Mouse (Mus musculus) intestine, embryonic 14.5 days (tissue): ENCODE results near the gene Catsperd. TPM values are rescaled to one million over a fixed set of nuclear protein-coding genes. Genes with fewer than 3 reads are reported as not detected.
A peak's percentile ranks its signal among the peaks of the same experiment; 100 is the strongest.

Source experiments
- ATAC-seq: fragments of 200-750 bp; cut with Nextera tagmentation; replicated peaks from 2 replicates; pipeline ENCODE4 v1.8.0; 2017; ENCODE audit warnings: low read depth, moderate number of reproducible peaks, moderate TSS enrichment, moderate library complexity; ENCODE audit not compliant: low FRiP score, low TSS enrichment
- DNase-seq: peaks from one replicate; pipeline ENCODE4 v3.0.0-alpha.2; 2018; ENCODE audit warnings: low spot score
- H3K27ac ChIP-seq: fragments of 300-500 bp; sonication (generic); 2 replicates; pipeline ENCODE4 v1.5.1; 2014; ENCODE audit warnings: low read depth, mild to moderate bottlenecking, control low read depth
- H3K27me3 ChIP-seq: fragments of 300-500 bp; sonication (generic); replicated peaks from 2 replicates; pipeline ENCODE4 v1.6.1; 2014; ENCODE audit warnings: low read length, control low read depth; ENCODE audit not compliant: control insufficient read depth, insufficient read depth
- H3K36me3 ChIP-seq: fragments of 300-500 bp; sonication (generic); 2 replicates; pipeline ENCODE4 v1.6.1; 2014; ENCODE audit warnings: low read length, control low read depth; ENCODE audit not compliant: control insufficient read depth, insufficient read depth
- H3K4me1 ChIP-seq: fragments of 300-500 bp; sonication (generic); replicated peaks from 2 replicates; pipeline ENCODE4 v1.6.1; 2014; ENCODE audit warnings: low read length, control low read depth, mixed read lengths; ENCODE audit not compliant: control insufficient read depth, insufficient read depth
- H3K4me2 ChIP-seq: fragments of 300-500 bp; sonication (generic); 2 replicates; pipeline ENCODE4 v1.6.1; 2014; ENCODE audit warnings: low read length
- H3K4me3 ChIP-seq: fragments of 300-500 bp; sonication (generic); 2 replicates; pipeline ENCODE4 v1.5.1; 2014; ENCODE audit warnings: low read depth, low read length, control low read depth, mixed read lengths
- H3K9ac ChIP-seq: fragments of 300-500 bp; sonication (generic); 2 replicates; pipeline ENCODE4 v1.6.1; 2014; ENCODE audit warnings: mild to moderate bottlenecking, low read length
- H3K9me3 ChIP-seq: fragments of 300-500 bp; sonication (generic); 2 replicates; pipeline ENCODE4 v1.6.1; 2016; ENCODE audit warnings: low read length, control low read depth; ENCODE audit not compliant: control insufficient read depth
- WGBS: fragments of 180-500 bp; shearing (Covaris S2); extraction: QIAGEN DNeasy Blood & Tissue Kit; methylation state at CpG from one replicate; pipeline ENCODE4 v1.1.7; 2014; 5-methylcytosine and 5-hydroxymethylcytosine counted together
- polyA plus RNA-seq: library from polyadenylated mRNA; unstranded; fragments of >200 nt; fragmentation: Nextera tagmentation; extraction: Ambion mirVana; gene quantifications from 2 replicates; pipeline ENCODE4 v1.2.1, GENCODE M21; 2014

The Catsperd gene
- polyA plus RNA-seq, 1 experiment from 2014 or later, result 1.1 TPM

GRCm38 (mm10) chr17:56667591-56667990 is 39.6 kb downstream of the Catsperd start:
- ATAC-seq (no peak), DNase-seq (no peak)
- H3K27me3 ChIP-seq, result no peaks in the 10 kb centered on the region; the same call in 1 of the 2 replicates
- H3K9me3 ChIP-seq, result no peaks in the 10 kb centered on the region
- H3K4me2 ChIP-seq, result no peak overlapping the region
- no peaks in the 10 kb centered on the region for H3K36me3 ChIP-seq
- no peak overlapping the region for H3K9ac ChIP-seq
- H3K4me3 ChIP-seq, result no peak overlapping the region
- no peak overlapping the region for H3K27ac ChIP-seq
- peaks cover 12% of the 10 kb centered on the region; the same call in 1 of the 2 replicates for H3K4me1 ChIP-seq
- 73% methylated on average over 3 of the region's 3 CpGs for WGBS

GRCm38 (mm10) chr17:56668384-56669144 is 40.6 kb downstream of the Catsperd start:
- DNase-seq (peak; percentile 96), ATAC-seq (0 out of 2 replicates have a peak, but pooled peaks have one; percentile 22)
- H3K4me1 ChIP-seq, result peaks cover 12% of the 10 kb centered on the region; the same call in 1 of the 2 replicates
- H3K36me3 ChIP-seq, result no peaks in the 10 kb centered on the region
- no peaks in the 10 kb centered on the region; the same call in 1 of the 2 replicates for H3K27me3 ChIP-seq
- WGBS, result 4% methylated on average over 31 of the region's 31 CpGs
- H3K9ac ChIP-seq, result no peak overlapping the region
- H3K9me3 ChIP-seq, result no peaks in the 10 kb centered on the region
- peak overlapping the region; percentile 23 for H3K4me3 ChIP-seq
- peak overlapping the region; percentile 58 for H3K4me2 ChIP-seq
- no peak overlapping the region for H3K27ac ChIP-seq

DNA sequence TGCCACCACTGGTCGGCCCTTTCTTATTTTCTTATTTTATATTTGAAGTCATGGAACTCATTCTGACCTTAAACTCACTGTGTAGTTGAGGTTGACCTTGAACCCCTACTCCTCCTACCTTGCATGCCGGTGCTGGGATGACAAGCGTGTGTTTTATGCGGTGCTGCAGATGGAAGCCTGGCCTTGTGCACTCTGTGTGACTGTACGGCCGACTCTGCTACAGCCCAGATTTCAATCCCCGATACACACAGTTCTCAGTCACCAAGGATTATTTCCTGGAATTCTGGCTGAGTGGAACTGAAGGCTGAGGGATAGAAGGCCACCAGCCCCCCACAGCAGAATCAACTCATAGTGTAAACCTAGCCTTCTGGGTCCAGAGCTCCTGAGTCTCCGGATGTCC is 41.8 kb downstream of the Catsperd start:
- H3K9me3 ChIP-seq, result no peaks in the 10 kb centered on the region
- no peak overlapping the region for H3K4me3 ChIP-seq
- H3K27ac ChIP-seq, result no peak overlapping the region
- 85% methylated on average over 8 of the region's 8 CpGs for WGBS
- H3K27me3 ChIP-seq, result no peaks in the 10 kb centered on the region; the same call in 1 of the 2 replicates
- no peak for ATAC-seq
- no peak overlapping the region for H3K9ac ChIP-seq
- peaks cover 11% of the 10 kb centered on the region for H3K4me1 ChIP-seq
- DNase-seq, result no peak
- no peak overlapping the region for H3K4me2 ChIP-seq
- H3K36me3 ChIP-seq, result no peaks in the 10 kb centered on the region

- under 1% methylated on average over 57 of the region's 66 CpGs for WGBS
- peak within 1 kb of the TSS; percentile 97 for H3K4me3 ChIP-seq
- H3K27ac ChIP-seq, result peak within 1 kb of the TSS; percentile 83
- DNase-seq (peak; percentile 97), ATAC-seq (peak; percentile 88)
- H3K4me2 ChIP-seq, result peak within 1 kb of the TSS; percentile 94
- H3K4me1 ChIP-seq, result peaks cover 12% of the 10 kb centered on the region
- H3K27me3 ChIP-seq, result no peaks in the 10 kb centered on the region
- peaks cover 20% of the 10 kb centered on the region for H3K36me3 ChIP-seq
- peak within 1 kb of the TSS; percentile 94 for H3K9ac ChIP-seq
- H3K9me3 ChIP-seq, result no peaks in the 10 kb centered on the region
Observed at GRCm38 (mm10) chr17:56672941-56673646, 45.2 kb downstream of the Catsperd start, which contains the start of gene Ranbp3. Gene Ranbp3, plus strand, starts transcription at chr17:56673294.

DNA sequence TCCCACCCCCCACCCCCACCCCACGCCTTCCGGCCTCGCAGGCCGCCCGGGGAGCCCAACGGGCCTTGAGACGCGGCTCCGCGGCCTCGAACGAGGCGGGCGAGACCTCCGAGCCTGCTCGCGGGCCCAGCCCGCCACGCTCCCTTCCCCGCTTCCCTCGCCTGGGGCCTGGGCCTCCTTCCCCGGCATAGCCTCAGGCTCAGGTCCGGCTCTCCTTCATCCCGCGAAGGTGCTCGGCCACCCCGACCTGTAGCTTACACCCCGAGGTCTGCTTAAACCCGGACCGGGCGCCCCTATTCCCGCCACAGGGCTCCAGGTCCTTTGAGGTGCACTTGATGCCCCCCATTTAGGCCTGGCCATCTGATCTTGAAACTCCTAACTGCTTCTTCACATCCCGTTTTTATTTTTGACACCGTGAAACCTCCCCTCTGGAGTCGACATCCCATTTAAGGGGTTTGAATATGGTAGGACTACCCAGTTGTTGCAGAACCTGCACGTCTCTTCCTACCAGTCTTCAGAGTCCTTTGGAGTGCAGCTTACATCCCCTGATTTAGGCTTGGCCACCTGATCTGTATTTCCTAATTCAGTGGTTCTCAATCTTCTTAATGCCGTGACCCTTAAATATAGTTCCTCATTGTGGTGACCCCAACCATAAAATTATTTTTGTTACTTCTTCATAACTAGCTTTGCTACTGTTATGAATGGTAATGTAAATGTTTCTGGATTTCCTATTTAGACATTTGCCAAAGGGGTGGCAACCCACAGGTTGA is 45.9 kb downstream of the Catsperd start:
- peak overlapping the region; percentile 76 for H3K27ac ChIP-seq
- peak overlapping the region; percentile 94 for H3K9ac ChIP-seq
- H3K4me1 ChIP-seq, result peaks cover 8% of the 10 kb centered on the region
- WGBS, result 1% methylated on average over 36 of the region's 37 CpGs
- DNase-seq, result peak; percentile 70
- peaks cover 21% of the 10 kb centered on the region for H3K36me3 ChIP-seq
- ATAC-seq, result no peak; the same call in 1 of the 2 replicates
- H3K27me3 ChIP-seq, result no peaks in the 10 kb centered on the region
- no peaks in the 10 kb centered on the region for H3K9me3 ChIP-seq
- H3K4me2 ChIP-seq, result peak overlapping the region; percentile 94
- H3K4me3 ChIP-seq, result peak overlapping the region; percentile 97

GRCm38 (mm10) chr17:56681791-56682190 is 53.8 kb downstream of the Catsperd start:
- no peaks in the 10 kb centered on the region for H3K9me3 ChIP-seq
- no peak overlapping the region for H3K27ac ChIP-seq
- H3K27me3 ChIP-seq, result no peaks in the 10 kb centered on the region
- 70% methylated on average over 4 of the region's 4 CpGs for WGBS
- ATAC-seq (no peak), DNase-seq (no peak)
- H3K4me3 ChIP-seq, result no peak overlapping the region
- H3K4me1 ChIP-seq, result no peaks in the 10 kb centered on the region
- H3K4me2 ChIP-seq, result no peak overlapping the region
- no peak overlapping the region for H3K9ac ChIP-seq
- H3K36me3 ChIP-seq, result peaks cover 59% of the 10 kb centered on the region

DNA sequence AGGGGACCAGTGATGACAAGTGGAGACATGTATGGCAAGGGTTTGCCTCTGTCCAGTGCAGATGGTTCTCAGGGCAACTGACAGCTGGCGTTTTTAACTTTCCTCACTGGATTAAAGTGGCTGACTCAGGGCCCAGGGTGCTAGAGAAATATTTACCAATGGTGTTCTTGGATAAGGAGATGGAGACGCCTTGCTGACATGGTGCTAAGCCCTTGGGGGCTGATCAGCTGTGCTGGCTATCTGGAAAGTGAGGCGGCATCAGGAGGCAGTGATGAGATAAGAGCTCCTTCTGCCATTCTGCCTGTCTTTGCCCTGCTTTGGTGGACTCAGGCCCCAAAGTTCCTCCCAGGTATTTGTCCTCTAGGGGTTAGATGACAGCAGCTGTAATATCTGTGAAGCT is 54.9 kb downstream of the Catsperd start:
- ATAC-seq, result no peak
- no peaks in the 10 kb centered on the region for H3K4me1 ChIP-seq
- H3K27me3 ChIP-seq, result no peaks in the 10 kb centered on the region
- H3K9ac ChIP-seq, result no peak overlapping the region
- H3K27ac ChIP-seq, result no peak overlapping the region
- H3K4me2 ChIP-seq, result no peak overlapping the region
- no peak for DNase-seq
- H3K36me3 ChIP-seq, result peaks cover 59% of the 10 kb centered on the region
- 72% methylated on average over 3 of the region's 3 CpGs for WGBS
- no peaks in the 10 kb centered on the region for H3K9me3 ChIP-seq
- H3K4me3 ChIP-seq, result no peak overlapping the region

GRCm38 (mm10) chr17:56683546-56684140 is 55.7 kb downstream of the Catsperd start:
- Histone ChIP-seq H3K4me1 (no peaks in the 10 kb centered on the region), H3K9ac (no peak overlapping the region), H3K27me3 (no peaks in the 10 kb centered on the region), H3K36me3 (peaks cover 64% of the 10 kb centered on the region), H3K4me3 (no peak overlapping the region), H3K4me2 (no peak overlapping the region), H3K9me3 (no peaks in the 10 kb centered on the region), H3K27ac (no peak overlapping the region)
- ATAC-seq, result no peak
- DNase-seq, result no peak
- 85% methylated on average over 5 of the region's 5 CpGs for WGBS
